Comparison of ENCODE assay signal across 17 mouse cellular contexts in the genomic region with DNA sequence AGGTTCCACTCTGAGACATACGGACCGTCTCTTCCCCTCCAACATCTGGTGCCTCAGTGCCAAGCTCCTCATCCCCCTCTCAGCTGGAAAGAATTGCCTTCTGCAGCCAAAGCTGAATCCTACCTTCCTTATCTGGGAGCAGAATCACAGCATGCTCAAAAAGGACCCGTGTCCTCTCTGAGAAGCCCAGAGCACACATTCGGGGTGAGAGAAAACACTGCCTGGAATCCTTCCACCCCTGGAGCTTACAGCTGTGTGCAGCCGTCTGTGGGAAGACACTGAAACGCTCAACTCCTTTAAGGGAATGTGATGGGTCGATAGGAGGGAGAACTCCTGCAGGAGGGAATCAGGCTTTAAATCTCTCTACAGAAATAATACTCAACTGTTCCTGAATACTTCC. TPM values are rescaled to one million over a fixed set of nuclear protein-coding genes. Genes with fewer than 3 reads are reported as not detected.
DNase-seq lines count a peak whose midpoint lies in the region; ATAC-seq and TF ChIP-seq lines count a peak whose summit lies in the region.
"Had no signal": no experiment of that assay in that cellular context is flagged by ENCODE, and none has a peak within 500 bp of the region (broad histone marks: within the 10 kb centered on the region; RNA-seq: fewer than 3 reads in every experiment).

No protein-coding gene starts in this region.

- peak overlapping the region; percentile 31 for H3K4me2 ChIP-seq in intestine, embryonic 14.5 days (ENCODE audit: low read length)
- H3K4me2 ChIP-seq in intestine, postnatal 0 days (replicated peaks; ENCODE audit: low read depth), result no peak overlapping the region
- H3K4me2 ChIP-seq in stomach, embryonic 15.5 days, result no peak overlapping the region
- no peak overlapping the region for H3K4me2 ChIP-seq in midbrain, embryonic 11.5 days
- H3K4me2 ChIP-seq in midbrain, embryonic 16.5 days (ENCODE audit: low read length), result no peak overlapping the region
- H3K4me2 ChIP-seq: hindbrain, embryonic 12.5 days; limb, embryonic 13.5 days had no signal

- TF ChIP-seq CTCF in intestine, postnatal 0 days (IDR thresholded peaks at IDR 0.05; ENCODE audit: low read depth), result no peak
- no peak for TF ChIP-seq CTCF in kidney, adult 2 months (conservative IDR thresholded peaks at IDR 0.05; ENCODE audit: insufficient read depth, insufficient read length, low read depth, low read length)

- ATAC-seq in intestine, embryonic 14.5 days (replicated peaks; ENCODE audit: low FRiP score, low TSS enrichment, low read depth), result no peak; the same call in 1 of the 2 replicates
- ATAC-seq in intestine, postnatal 0 days, result no peak
- peak; percentile 19; the same call in 1 of the 2 replicates for ATAC-seq in stomach, embryonic 15.5 days (ENCODE audit: insufficient read depth, low FRiP score, low read depth)
- no peak for ATAC-seq in midbrain, embryonic 11.5 days (ENCODE audit: low FRiP score)
- no peak for ATAC-seq in midbrain, embryonic 16.5 days
- ATAC-seq: forebrain, embryonic 14.5 days; Patski had no signal

- peak; percentile 58 for DNase-seq in intestine, embryonic 14.5 days (ENCODE audit: low spot score)
- peak; percentile 29 for DNase-seq in kidney, adult 2 months
- DNase-seq in kidney, postnatal 10 days, result peak; percentile 78
- no peak for DNase-seq in midbrain, embryonic 11.5 days (ENCODE audit: low spot score, missing footprints)
- DNase-seq in cerebellum, postnatal 4 days (ENCODE audit: low spot score in 2 of 2), result no peak
- DNase-seq: B cell, adult 2 months; cerebellum, adult 8-10 months; spleen, adult 18-20 months; thymus, adult 18-20 months had no signal

- H3K9me3 ChIP-seq in intestine, embryonic 14.5 days (ENCODE audit: control insufficient read depth, low read length), result no peaks in the 10 kb centered on the region
- H3K9me3 ChIP-seq in intestine, postnatal 0 days (ENCODE audit: control insufficient read depth), result no peaks in the 10 kb centered on the region
- H3K9me3 ChIP-seq in stomach, embryonic 15.5 days, result no peaks in the 10 kb centered on the region
- H3K9me3 ChIP-seq in midbrain, embryonic 11.5 days (ENCODE audit: control insufficient read depth, low read length), result no peaks in the 10 kb centered on the region
- H3K9me3 ChIP-seq in midbrain, embryonic 16.5 days (replicated peaks; ENCODE audit: control insufficient read depth, low read length, poor library complexity, severe bottlenecking), result no peaks in the 10 kb centered on the region
- H3K9me3 ChIP-seq: hindbrain, embryonic 12.5 days; limb, embryonic 13.5 days had no signal

- peak overlapping the region; percentile 83 for H3K27ac ChIP-seq in intestine, embryonic 14.5 days (ENCODE audit: low read depth)
- no peak overlapping the region for H3K27ac ChIP-seq in intestine, postnatal 0 days (ENCODE audit: low read depth, low read length)
- H3K27ac ChIP-seq in kidney, adult 2 months (ENCODE audit: insufficient read depth, low read depth, low read length), result peak overlapping the region; percentile 58; the same call in 1 of the 2 replicates
- H3K27ac ChIP-seq in stomach, embryonic 15.5 days, result peak overlapping the region; percentile 72
- no peak overlapping the region for H3K27ac ChIP-seq in midbrain, embryonic 11.5 days (ENCODE audit: low read depth, low read length)
- H3K27ac ChIP-seq in midbrain, embryonic 16.5 days (ENCODE audit: low read length), result no peak overlapping the region
- H3K27ac ChIP-seq: hindbrain, embryonic 12.5 days; layer of hippocampus, adult 2 months; limb, embryonic 13.5 days had no signal

- H3K9ac ChIP-seq in intestine, embryonic 14.5 days (ENCODE audit: low read length), result no peak overlapping the region
- H3K9ac ChIP-seq in intestine, postnatal 0 days (ENCODE audit: low read depth, low read length), result no peak overlapping the region
- no peak overlapping the region for H3K9ac ChIP-seq in stomach, embryonic 15.5 days
- no peak overlapping the region for H3K9ac ChIP-seq in midbrain, embryonic 11.5 days (ENCODE audit: low read length)
- no peak overlapping the region for H3K9ac ChIP-seq in midbrain, embryonic 16.5 days (ENCODE audit: low read depth, low read length)
- H3K9ac ChIP-seq: hindbrain, embryonic 12.5 days; limb, embryonic 13.5 days had no signal

- H3K36me3 ChIP-seq in intestine, embryonic 14.5 days (ENCODE audit: control insufficient read depth, insufficient read depth, low read length), result no peaks in the 10 kb centered on the region
- no peaks in the 10 kb centered on the region for H3K36me3 ChIP-seq in intestine, postnatal 0 days (ENCODE audit: control insufficient read depth, insufficient read depth)
- no peaks in the 10 kb centered on the region for H3K36me3 ChIP-seq in kidney, adult 2 months (ENCODE audit: control insufficient read depth, insufficient read depth, low read length)
- no peaks in the 10 kb centered on the region for H3K36me3 ChIP-seq in stomach, embryonic 15.5 days
- no peaks in the 10 kb centered on the region for H3K36me3 ChIP-seq in midbrain, embryonic 11.5 days (ENCODE audit: control insufficient read depth, insufficient read depth, low read length)
- no peaks in the 10 kb centered on the region for H3K36me3 ChIP-seq in midbrain, embryonic 16.5 days (ENCODE audit: control insufficient read depth, insufficient read depth, low read length)
- H3K36me3 ChIP-seq: hindbrain, embryonic 12.5 days; limb, embryonic 13.5 days had no signal

- peaks cover 29% of the 10 kb centered on the region; the same call in 1 of the 2 replicates for H3K4me1 ChIP-seq in intestine, embryonic 14.5 days (replicated peaks; ENCODE audit: control insufficient read depth, insufficient read depth, low read length)
- no peaks in the 10 kb centered on the region for H3K4me1 ChIP-seq in intestine, postnatal 0 days (replicated peaks; ENCODE audit: control insufficient read depth, insufficient read depth, low read length)
- H3K4me1 ChIP-seq in kidney, adult 2 months (ENCODE audit: control insufficient read depth, insufficient read depth, low read length), result no peaks in the 10 kb centered on the region
- H3K4me1 ChIP-seq in stomach, embryonic 15.5 days, result peaks cover 10% of the 10 kb centered on the region
- H3K4me1 ChIP-seq in midbrain, embryonic 11.5 days (ENCODE audit: control insufficient read depth, insufficient read depth, low read length), result no peaks in the 10 kb centered on the region
- H3K4me1 ChIP-seq in midbrain, embryonic 16.5 days (ENCODE audit: control insufficient read depth, insufficient read depth, low read length), result peaks cover 9% of the 10 kb centered on the region
- H3K4me1 ChIP-seq: limb, embryonic 13.5 days had no signal

- TF ChIP-seq POLR2A in kidney, adult 2 months (IDR thresholded peaks at IDR 0.05; ENCODE audit: low read depth, low read length), result no peak

- WGBS in intestine, embryonic 14.5 days, result 21% methylated on average over 7 of the region's 7 CpGs
- WGBS in intestine, postnatal 0 days, result 41% methylated on average over 7 of the region's 7 CpGs
- 27% methylated on average over 7 of the region's 7 CpGs for WGBS in kidney, adult 2 months
- WGBS in stomach, embryonic 15.5 days, result 27% methylated on average over 7 of the region's 7 CpGs
- WGBS in midbrain, embryonic 11.5 days, result 50% methylated on average over 7 of the region's 7 CpGs
- 41% methylated on average over 7 of the region's 7 CpGs for WGBS in midbrain, embryonic 16.5 days

- 0 out of 2 replicates have a peak overlapping the region, but pooled peaks have one; percentile 5 for H3K4me3 ChIP-seq in intestine, embryonic 14.5 days (ENCODE audit: low read depth, low read length)
- H3K4me3 ChIP-seq in intestine, postnatal 0 days (ENCODE audit: low read depth, low read length), result no peak overlapping the region
- H3K4me3 ChIP-seq in kidney, adult 2 months (ENCODE audit: insufficient read depth, low read depth, low read length), result no peak overlapping the region
- no peak overlapping the region for H3K4me3 ChIP-seq in stomach, embryonic 15.5 days (replicated peaks)
- H3K4me3 ChIP-seq in midbrain, embryonic 11.5 days (ENCODE audit: low read depth, low read length), result no peak overlapping the region
- no peak overlapping the region for H3K4me3 ChIP-seq in midbrain, embryonic 16.5 days (ENCODE audit: low read depth, low read length)
- H3K4me3 ChIP-seq: hindbrain, embryonic 12.5 days; layer of hippocampus, adult 2 months; limb, embryonic 13.5 days had no signal

- H3K27me3 ChIP-seq in intestine, embryonic 14.5 days (replicated peaks; ENCODE audit: control insufficient read depth, insufficient read depth, low read length), result no peaks in the 10 kb centered on the region
- H3K27me3 ChIP-seq in intestine, postnatal 0 days (replicated peaks; ENCODE audit: control insufficient read depth, insufficient read depth, low read length), result no peaks in the 10 kb centered on the region
- H3K27me3 ChIP-seq in kidney, adult 2 months (replicated peaks; ENCODE audit: control insufficient read depth, insufficient read depth, low read length), result no peaks in the 10 kb centered on the region
- no peaks in the 10 kb centered on the region for H3K27me3 ChIP-seq in stomach, embryonic 15.5 days (replicated peaks)
- H3K27me3 ChIP-seq in midbrain, embryonic 11.5 days (ENCODE audit: control insufficient read depth, insufficient read depth, low read length), result no peaks in the 10 kb centered on the region
- H3K27me3 ChIP-seq in midbrain, embryonic 16.5 days (ENCODE audit: control insufficient read depth, insufficient read depth, low read depth, low read length), result no peaks in the 10 kb centered on the region
- H3K27me3 ChIP-seq: limb, embryonic 13.5 days; Patski had no signal

RNA-seq across cellular contexts. Expression of a gene that starts 46.1 kb away (rescaled TPM):
- polyA plus RNA-seq in intestine, embryonic 14.5 days (2014; fragmentation: Nextera tagmentation; extraction: Ambion mirVana), result 8.9 and 9.1 TPM in 2 replicates
- 1.1 TPM in 2 replicates for polyA plus RNA-seq in intestine, postnatal 0 days (2015; fragmentation: Nextera tagmentation; extraction: Ambion mirVana)
- polyA plus RNA-seq in kidney, adult 2 months (2012; rRNA removed), result 5.0 TPM in 2 replicates
- polyA plus RNA-seq in stomach, embryonic 15.5 days (2015; fragmentation: Nextera tagmentation; extraction: Ambion mirVana), result 6.2 and 6.8 TPM in 2 replicates
- polyA plus RNA-seq in midbrain, embryonic 11.5 days (2014; fragmentation: Nextera tagmentation; extraction: Ambion mirVana), result 2.4 TPM in 2 replicates
- 11.6 TPM in 2 replicates for polyA plus RNA-seq in midbrain, embryonic 16.5 days (2015; fragmentation: Nextera tagmentation; extraction: Ambion mirVana)

Comparison
In these comparisons a context has a peak if more than half of its experiments do, and no peak if none do; other contexts are left out.
1. H3K27ac ChIP-seq: peak in intestine, embryonic 14.5 days (single experiment), kidney, adult 2 months (single experiment) and stomach, embryonic 15.5 days (single experiment); none in intestine, postnatal 0 days (single experiment), midbrain, embryonic 11.5 days (single experiment) and midbrain, embryonic 16.5 days (single experiment).
2. DNase-seq: peak in intestine, embryonic 14.5 days (single experiment), kidney, adult 2 months (single experiment) and kidney, postnatal 10 days (single experiment); none in midbrain, embryonic 11.5 days (single experiment) and cerebellum, postnatal 4 days (0 of 2).